Mouse (Mus musculus) liver, adult 2 months (tissue): ENCODE results near the gene Use1.
A peak's percentile ranks its signal among the peaks of the same experiment; 100 is the strongest.

Source experiments
- CTCF ChIP-seq: fragments of 200-500 bp; IDR thresholded peaks from 2 replicates; pipeline ENCODE4 v1.5.1; 2011; ENCODE audit warnings: low read depth, low read length, control low read depth
- POLR2A ChIP-seq: fragments of 200-500 bp; IDR thresholded peaks from 2 replicates; pipeline ENCODE4 v1.6.1; 2011; ENCODE audit warnings: low read length, control low read depth; ENCODE audit not compliant: insufficient read depth; ENCODE audit errors: extremely low read depth

DNA sequence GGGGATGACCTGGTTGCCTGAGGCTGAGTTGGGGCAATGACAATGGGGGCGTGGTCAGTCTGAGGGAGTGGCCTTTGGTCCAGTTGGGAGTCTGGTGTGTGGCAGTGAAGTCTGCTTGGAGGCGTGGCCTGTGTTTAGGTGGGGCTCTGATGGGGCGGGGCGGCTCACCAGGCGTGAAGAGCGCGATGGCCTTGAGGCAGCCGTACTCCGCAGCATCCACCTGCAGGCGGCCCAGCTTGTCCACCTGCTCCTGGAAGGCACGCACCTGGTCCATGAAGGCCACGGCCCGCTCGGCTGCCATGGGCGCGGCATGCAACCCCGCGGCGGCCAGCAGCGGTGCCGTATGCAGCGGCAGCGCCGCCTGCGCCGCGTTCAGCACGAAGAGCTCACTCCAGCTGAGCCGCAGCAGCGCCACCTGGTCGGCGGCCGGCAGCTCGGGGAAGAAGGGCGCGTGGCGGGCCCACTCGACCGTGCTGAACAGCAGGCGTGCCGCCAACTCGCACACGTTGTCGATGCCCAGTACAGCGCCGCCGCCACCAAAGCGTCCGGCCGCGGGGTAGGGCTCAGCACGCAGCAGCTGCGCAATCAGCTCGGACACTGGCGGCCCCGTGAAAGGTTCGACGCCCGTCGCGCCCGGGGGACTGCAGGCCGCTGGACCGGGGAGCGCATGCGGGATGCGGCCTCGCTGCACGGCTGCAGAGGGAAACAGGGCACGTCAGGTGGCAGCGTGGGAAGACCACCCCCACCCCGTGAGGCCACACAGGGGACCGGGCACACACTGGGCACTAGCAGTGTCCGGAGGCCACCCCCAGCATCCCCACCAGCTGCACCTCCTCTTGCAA, 9.2 kb downstream of the Use1 start:
- TF ChIP-seq POLR2A (no peak), CTCF (peak; percentile 19; the same call in 1 of the 2 replicates)
